ENCODE assay signal across 21 mouse cellular contexts in the genomic region with DNA sequence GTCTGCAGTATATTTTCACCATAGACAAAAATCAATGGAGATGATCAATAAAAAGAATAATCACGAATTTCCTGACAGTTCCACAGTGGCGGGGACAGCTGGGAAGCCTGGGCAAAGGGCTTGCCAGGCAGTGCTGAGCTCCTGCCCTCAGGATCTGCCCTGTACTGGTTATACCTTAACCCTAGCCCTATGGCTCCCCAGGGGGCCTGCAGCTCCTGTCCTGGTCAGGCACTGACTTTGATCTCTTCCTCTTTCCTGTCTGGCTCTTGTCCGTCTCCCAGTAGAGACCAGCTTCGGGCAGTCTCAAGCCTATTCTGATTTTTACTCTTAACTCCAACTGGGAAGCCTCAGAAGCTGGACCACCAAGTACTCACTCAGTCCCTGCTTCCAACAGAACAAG. TPM values are rescaled to one million over a fixed set of nuclear protein-coding genes. Genes with fewer than 3 reads are reported as not detected.
DNase-seq lines count a peak whose midpoint lies in the region; ATAC-seq lines count a peak whose summit lies in the region.
"Had no signal": no experiment of that assay in that cellular context is flagged by ENCODE, and none has a peak within 500 bp of the region (broad histone marks: within the 10 kb centered on the region; RNA-seq: fewer than 3 reads in every experiment).

No protein-coding gene starts in this region.

- DNase-seq in kidney, adult 11 months = peak; percentile 62
- DNase-seq in kidney, adult 18-20 months = peak; percentile 50
- peak; percentile 64 for DNase-seq in kidney, postnatal 14 days
- no peak for DNase-seq in Muller cell, postnatal 12 days (ENCODE audit: inconsistent ontology term)
- no peak for DNase-seq in B cell, adult 2 months
- no peak for DNase-seq in adrenal gland, adult (ENCODE audit: inconsistent age in 2 of 2, low spot score in 1 of 2)
- DNase-seq: adrenal gland, postnatal 14 days; cerebellum, adult 11-12 months; cerebellum, adult 9-10 months; cerebellum, postnatal 25 days; gastrocnemius, postnatal 10 days; heart, adult 2 months had no signal

- no peaks in the 10 kb centered on the region for H3K9me3 ChIP-seq in kidney, embryonic 14.5 days (ENCODE audit: control insufficient read depth, low read length)
- no peaks in the 10 kb centered on the region for H3K9me3 ChIP-seq in kidney, embryonic 15.5 days (replicated peaks)
- H3K9me3 ChIP-seq: embryonic facial prominence, embryonic 12.5 days; forebrain, embryonic 12.5 days; heart, embryonic 12.5 days; hindbrain, embryonic 10.5 days had no signal

- no peak overlapping the region for H3K4me3 ChIP-seq in kidney, embryonic 14.5 days (ENCODE audit: low read length)
- no peak overlapping the region for H3K4me3 ChIP-seq in kidney, embryonic 15.5 days (replicated peaks)
- H3K4me3 ChIP-seq: embryonic facial prominence, embryonic 12.5 days; forebrain, embryonic 12.5 days; heart, adult 2 months; heart, embryonic 12.5 days; hindbrain, embryonic 10.5 days had no signal

- no peak for ATAC-seq in kidney, embryonic 14.5 days (ENCODE audit: low FRiP score, low TSS enrichment)
- ATAC-seq in kidney, embryonic 15.5 days (replicated peaks; ENCODE audit: low FRiP score) = peak; percentile 56; the same call in 1 of the 2 replicates
- ATAC-seq: forebrain, embryonic 16.5 days had no signal

- no peak overlapping the region for H3K4me2 ChIP-seq in kidney, embryonic 14.5 days (replicated peaks; ENCODE audit: low read depth, low read length)
- no peak overlapping the region for H3K4me2 ChIP-seq in kidney, embryonic 15.5 days
- H3K4me2 ChIP-seq: embryonic facial prominence, embryonic 12.5 days; forebrain, embryonic 12.5 days; heart, embryonic 12.5 days; hindbrain, embryonic 14.5 days had no signal

- H3K27me3 ChIP-seq in kidney, embryonic 14.5 days (ENCODE audit: control insufficient read depth, insufficient read depth, low read length) = no peaks in the 10 kb centered on the region; the same call in 1 of the 2 replicates
- peaks cover 12% of the 10 kb centered on the region; the same call in 1 of the 2 replicates for H3K27me3 ChIP-seq in kidney, embryonic 15.5 days
- H3K27me3 ChIP-seq: CH12.LX; heart, embryonic 12.5 days had no signal

- 81% methylated on average over 4 of the region's 4 CpGs for WGBS in kidney, embryonic 14.5 days
- WGBS in kidney, embryonic 15.5 days = 75% methylated on average over 4 of the region's 4 CpGs

- H3K36me3 ChIP-seq in kidney, embryonic 14.5 days (ENCODE audit: control insufficient read depth, insufficient read depth, low read length) = no peaks in the 10 kb centered on the region
- no peaks in the 10 kb centered on the region for H3K36me3 ChIP-seq in kidney, embryonic 15.5 days
- H3K36me3 ChIP-seq: embryonic facial prominence, embryonic 12.5 days; forebrain, embryonic 12.5 days; heart, embryonic 12.5 days; hindbrain, embryonic 10.5 days had no signal

- H3K4me1 ChIP-seq in kidney, embryonic 14.5 days (ENCODE audit: control insufficient read depth, insufficient read depth, low read length) = no peaks in the 10 kb centered on the region
- peaks cover 15% of the 10 kb centered on the region for H3K4me1 ChIP-seq in kidney, embryonic 15.5 days

- H3K9ac ChIP-seq in kidney, embryonic 14.5 days (ENCODE audit: low read depth, low read length) = no peak overlapping the region
- H3K9ac ChIP-seq in kidney, embryonic 15.5 days = no peak overlapping the region
- H3K9ac ChIP-seq: embryonic facial prominence, embryonic 12.5 days; forebrain, embryonic 12.5 days; heart, embryonic 12.5 days; hindbrain, embryonic 14.5 days had no signal

- no peak overlapping the region for H3K27ac ChIP-seq in kidney, embryonic 14.5 days (ENCODE audit: low read depth, low read length)
- no peak overlapping the region for H3K27ac ChIP-seq in kidney, embryonic 15.5 days
- H3K27ac ChIP-seq: embryonic facial prominence, embryonic 12.5 days; forebrain, embryonic 12.5 days; heart, adult 2 months; hindbrain, embryonic 10.5 days; hindbrain, embryonic 14.5 days had no signal

RNA-seq across cellular contexts. Expression of a gene that starts 22.0 kb away (rescaled TPM):
- 17.3 and 26.7 TPM in 2 replicates for polyA plus RNA-seq in kidney, embryonic 14.5 days (2014; fragmentation: Nextera tagmentation; extraction: Ambion mirVana)
- 21.6 and 23.5 TPM in 2 replicates for polyA plus RNA-seq in kidney, embryonic 15.5 days (2015; fragmentation: Nextera tagmentation; extraction: Ambion mirVana)

Comparison
In these comparisons a context has a peak if more than half of its experiments do, and no peak if none do; other contexts are left out.
1. DNase-seq: peak in kidney, adult 11 months (single experiment), kidney, adult 18-20 months (single experiment) and kidney, postnatal 14 days (single experiment); none in Muller cell, postnatal 12 days (single experiment), B cell, adult 2 months (0 of 2) and adrenal gland, adult (0 of 2).